Mouse (Mus musculus) testis, adult 10 weeks (tissue): ENCODE data around the gene Csn1s2a. TPM values are rescaled to one million over a fixed set of nuclear protein-coding genes. Genes with fewer than 3 reads are reported as not detected.

Experiments
- polyA plus RNA-seq: library from polyadenylated mRNA; stranded (reverse); fragments of 350-450 nt; fragmentation: Illumina TruSeq; extraction: RNeasy Lipid Tissue Mini Kit (QIAGEN cat#74804); gene quantifications from one replicate; pipeline ENCODE4 v1.2.3, GENCODE M21; 2014; ENCODE audit warnings: low read depth, low replicate concordance

Csn1s2a gene
- polyA plus RNA-seq: not detected

DNA sequence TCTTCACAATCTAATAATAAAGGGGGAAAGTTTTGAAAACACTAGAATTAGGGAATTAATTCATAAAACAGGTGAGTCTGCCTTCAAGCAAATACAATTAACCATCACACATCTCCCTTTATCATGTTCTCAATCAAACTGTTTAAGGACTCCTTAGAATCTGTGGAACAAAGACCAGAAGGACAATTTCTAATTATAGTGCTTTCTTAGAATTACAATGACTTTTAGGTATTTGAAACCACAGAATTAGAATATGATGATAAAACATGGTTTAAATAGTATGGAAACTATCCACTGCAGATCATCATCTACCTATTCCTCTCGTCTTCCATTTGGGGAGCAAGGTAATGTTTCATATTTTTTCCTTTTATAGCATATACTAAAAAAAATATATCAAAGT lies at the start of gene Csn1s2a:
Gene Csn1s2a, plus strand, starts transcription at position 301 of the 400 bp plus-strand sequence.

DNA sequence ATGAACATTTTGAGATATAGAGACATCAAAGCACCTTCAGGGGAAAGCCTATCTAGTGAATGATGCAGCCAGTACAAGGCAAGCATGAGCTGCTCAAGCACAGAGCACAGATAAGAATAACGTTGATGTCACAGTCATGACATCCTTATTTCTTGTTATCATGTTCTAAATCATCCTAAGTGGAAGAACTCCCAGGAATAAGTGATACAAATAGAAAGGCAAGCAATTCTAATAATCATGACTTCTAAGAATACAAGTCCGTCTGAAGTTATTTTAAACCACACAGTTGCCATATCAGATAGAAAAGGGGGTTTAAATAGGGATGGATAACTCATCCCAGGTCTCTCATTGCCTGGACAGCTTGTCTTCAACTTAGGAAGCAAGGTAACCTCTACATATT lies 33.4 kb downstream of the Csn1s2a start, which contains the start of gene Csn1s2b:
Gene Csn1s2b, plus strand, starts transcription at position 301 of the 400 bp plus-strand sequence.

DNA sequence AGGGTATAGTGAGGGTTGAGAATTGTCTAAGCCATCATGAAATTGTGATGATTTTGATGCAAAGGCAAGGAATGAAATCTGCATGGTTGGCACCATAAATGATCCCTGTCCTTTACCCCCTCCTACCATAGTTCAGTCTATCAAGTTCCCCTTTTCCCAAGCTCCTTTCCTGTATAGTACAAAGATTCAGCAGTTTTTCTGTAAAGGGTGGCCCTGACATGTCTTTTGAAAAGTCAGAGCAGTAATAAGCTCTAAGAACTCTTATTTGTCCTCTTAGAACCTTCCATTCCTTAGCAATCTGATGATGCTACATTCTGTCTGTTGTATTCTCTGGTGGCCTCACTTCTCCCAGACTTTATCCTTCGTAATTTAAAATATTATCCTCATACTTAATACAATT lies 51.0 kb downstream of the Csn1s2a start, which contains the start of gene Prr27:
Gene Prr27, plus strand, starts transcription at position 301 of the 400 bp plus-strand sequence.

Other genes starting within 250 kb of the Csn1s2a start
- gene Sult1b1, start 236.4 kb upstream of the Csn1s2a start, polyA plus RNA-seq: 0.63 TPM
- 0.50 TPM for gene Sult1d1, start 205.5 kb upstream of the Csn1s2a start, polyA plus RNA-seq
- 76.8 TPM for gene Sult1e1, start 183.0 kb upstream of the Csn1s2a start, polyA plus RNA-seq
- not detected for gene Csn1s1, start 108.4 kb upstream of the Csn1s2a start, polyA plus RNA-seq
- 0.29 TPM for gene Csn2, start 74.9 kb upstream of the Csn1s2a start, polyA plus RNA-seq
- 0.91 TPM for gene Csn1s2b, start 33.5 kb downstream of the Csn1s2a start, polyA plus RNA-seq
- 299 TPM for gene Prr27, start 51.1 kb downstream of the Csn1s2a start, polyA plus RNA-seq
- 0.35 TPM for gene Odam, start 110.5 kb downstream of the Csn1s2a start, polyA plus RNA-seq
- gene Csn3, start 151.0 kb downstream of the Csn1s2a start, polyA plus RNA-seq: not detected
- not detected for gene 2310003L06Rik, start 194.9 kb downstream of the Csn1s2a start, polyA plus RNA-seq
- gene Gm28434, start 194.9 kb downstream of the Csn1s2a start, polyA plus RNA-seq: not detected
- 2,106 TPM for gene Cabs1, start 204.9 kb downstream of the Csn1s2a start, polyA plus RNA-seq
- not detected for gene Smr3a, start 228.0 kb downstream of the Csn1s2a start, polyA plus RNA-seq